Mouse (Mus musculus) limb, embryonic 10.5 days (tissue): Measurements from ENCODE around the gene Neo1. TPM values are rescaled to one million over a fixed set of nuclear protein-coding genes. Genes with fewer than 3 reads are reported as not detected.

Source experiments
- DNase-seq: peaks from one replicate; pipeline ENCODE4 v3.0.0-alpha.2; 2017; ENCODE audit warnings: low spot score
- H3K27ac ChIP-seq: fragments of 300-500 bp; sonication (generic); 2 replicates; pipeline ENCODE4 v1.5.1; 2016; ENCODE audit warnings: mild to moderate bottlenecking
- H3K27me3 ChIP-seq: fragments of 300-500 bp; sonication (generic); 2 replicates; pipeline ENCODE4 v1.6.1; 2016; ENCODE audit warnings: low read depth, mild to moderate bottlenecking; ENCODE audit not compliant: poor library complexity, severe bottlenecking
- H3K36me3 ChIP-seq: fragments of 300-500 bp; sonication (generic); 2 replicates; pipeline ENCODE4 v1.6.1; 2016; ENCODE audit warnings: mild to moderate bottlenecking, moderate library complexity
- H3K4me1 ChIP-seq: fragments of 300-500 bp; sonication (generic); 2 replicates; pipeline ENCODE4 v1.6.1; 2016
- H3K4me3 ChIP-seq: fragments of 300-500 bp; sonication (generic); 2 replicates; pipeline ENCODE4 v1.5.1; 2016; ENCODE audit warnings: mild to moderate bottlenecking, moderate library complexity
- H3K9me3 ChIP-seq: fragments of 300-500 bp; sonication (generic); replicated peaks from 2 replicates; pipeline ENCODE4 v1.6.1; 2016; ENCODE audit warnings: mild to moderate bottlenecking
- WGBS: fragments of 180-500 bp; shearing (Covaris S2); methylation state at CpG from one replicate; pipeline ENCODE4 v1.1.7; 2016; 5-methylcytosine and 5-hydroxymethylcytosine counted together
- polyA plus RNA-seq: library from polyadenylated mRNA; unstranded; fragments of >200 nt; fragmentation: Nextera tagmentation; extraction: Ambion mirVana; gene quantifications from 2 replicates; pipeline ENCODE4 v1.2.1, GENCODE M21; 2016

The Neo1 gene
- polyA plus RNA-seq, 1 experiment from 2014 or later: 37.2 TPM

DNA sequence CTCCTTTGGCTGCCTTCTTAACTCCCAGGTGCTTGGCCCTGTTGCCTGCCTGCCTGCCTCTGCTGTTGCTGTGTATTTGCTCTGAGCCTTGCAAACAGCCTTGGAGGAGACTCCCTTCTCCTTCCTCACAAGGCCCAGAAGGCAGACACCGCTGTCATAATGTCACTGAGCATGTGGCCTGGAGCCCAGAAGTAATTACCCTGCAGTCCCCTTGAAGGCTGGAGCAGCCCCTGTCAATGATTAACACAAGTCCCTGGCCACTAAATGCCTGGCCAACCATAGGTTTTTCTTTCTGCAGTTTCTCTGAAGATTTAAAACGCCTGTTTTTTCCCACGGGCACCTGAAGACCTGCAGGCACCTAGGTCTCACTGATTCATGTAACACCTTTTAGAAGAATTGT lies 203.3 kb downstream of the Neo1 start:
- peaks cover 15% of the 10 kb centered on the region for H3K4me1 ChIP-seq
- WGBS: 63% methylated on average over 3 of the region's 3 CpGs
- no peak for DNase-seq

DNA sequence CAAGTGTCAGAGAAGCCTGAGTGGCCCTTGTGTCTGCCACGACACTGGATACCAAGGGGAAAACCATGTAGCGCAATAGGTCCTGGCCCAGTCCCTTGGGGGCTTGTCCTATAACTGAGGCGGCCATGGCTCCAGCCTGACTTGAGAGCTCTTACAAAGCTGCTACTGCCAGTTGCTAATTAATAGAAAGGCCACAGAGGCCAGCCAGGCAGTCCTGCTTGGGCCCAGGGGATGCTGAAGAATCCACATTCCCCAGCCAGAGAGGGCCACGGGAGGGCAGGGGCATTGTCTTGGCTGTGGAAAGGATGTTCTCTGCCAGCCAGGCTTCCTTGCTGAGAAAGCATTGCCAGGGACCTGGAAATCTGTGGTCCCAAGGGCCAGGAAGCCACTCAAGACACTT lies 206.6 kb downstream of the Neo1 start:
- no peak for DNase-seq
- H3K27ac ChIP-seq: no peak overlapping the region
- peaks cover 35% of the 10 kb centered on the region for H3K27me3 ChIP-seq
- no peaks in the 10 kb centered on the region for H3K36me3 ChIP-seq
- no peaks in the 10 kb centered on the region for H3K9me3 ChIP-seq
- peaks cover 8% of the 10 kb centered on the region for H3K4me1 ChIP-seq
- no peak overlapping the region for H3K4me3 ChIP-seq
- WGBS: 66% methylated on average over 4 of the region's 4 CpGs

More for the DNA sequence above, 203.3 kb downstream of the Neo1 start:
- no peaks in the 10 kb centered on the region for H3K36me3 ChIP-seq
- no peak overlapping the region for H3K4me3 ChIP-seq
- H3K9me3 ChIP-seq: no peaks in the 10 kb centered on the region
- peaks cover 5% of the 10 kb centered on the region; the same call in 1 of the 2 replicates for H3K27me3 ChIP-seq
- no peak overlapping the region for H3K27ac ChIP-seq

Other genes starting within 250 kb of the Neo1 start
- 0.19 and 0.33 TPM in 2 replicates for gene Hcn4, start 213.0 kb downstream of the Neo1 start, polyA plus RNA-seq